Mouse (Mus musculus) ovary, adult 18-20 months (tissue): ENCODE measurements around the gene Gm7347.
A peak's percentile ranks its signal among the peaks of the same experiment; 100 is the strongest.
"Not testable (repeated sequence)": the region's sequence is repeated elsewhere in the genome, so short reads cannot be mapped to it uniquely, and the experiment has no call there.

Source experiments
- DNase-seq: peaks from one replicate; pipeline ENCODE4 v3.0.0; 2022; ENCODE audit warnings: low spot score, mixed read lengths

Gm7347 gene

DNA sequence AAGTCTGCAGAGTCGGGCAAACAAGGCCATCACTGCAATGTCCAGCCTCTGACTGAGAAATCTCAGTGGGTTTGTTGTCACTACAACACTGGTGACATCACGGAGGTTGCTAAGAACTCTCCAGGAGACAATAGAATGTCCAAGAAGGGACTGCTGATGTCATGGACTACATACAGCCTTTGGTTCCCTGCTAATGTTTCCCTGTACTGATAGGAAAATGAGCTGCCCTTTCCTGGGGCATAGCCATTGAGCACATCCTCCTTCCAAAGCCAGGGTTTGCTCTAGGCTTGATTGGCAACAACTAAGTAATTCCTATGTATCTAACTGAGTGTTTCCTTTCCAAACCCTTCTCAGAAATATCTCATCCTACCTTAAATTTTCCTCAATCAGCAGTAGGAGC, at the start of gene Gm7347:
Gene Gm7347 (minus strand): TSS at position 101 of the 400 bp plus-strand sequence.
- DNase-seq: not testable (repeated sequence)

DNA sequence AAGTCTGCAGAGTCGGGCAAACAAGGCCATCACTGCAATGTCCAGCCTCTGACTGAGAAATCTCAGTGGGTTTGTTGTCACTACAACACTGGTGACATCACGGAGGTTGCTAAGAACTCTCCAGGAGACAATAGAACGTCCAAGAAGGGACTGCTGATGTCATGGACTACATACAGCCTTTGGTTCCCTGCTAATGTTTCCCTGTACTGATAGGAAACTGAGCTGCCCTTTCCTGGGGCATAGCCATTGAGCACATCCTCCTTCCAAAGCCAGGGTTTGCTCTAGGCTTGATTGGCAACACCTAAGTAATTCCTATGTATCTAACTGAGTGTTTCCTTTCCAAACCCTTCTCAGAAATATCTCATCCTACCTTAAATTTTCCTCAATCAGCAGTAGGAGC, 46.9 kb upstream of the Gm7347 start, which contains the start of gene 5031410I06Rik:
Gene 5031410I06Rik (minus strand): TSS at position 101 of the 400 bp plus-strand sequence.
- not testable (repeated sequence) for DNase-seq

DNA sequence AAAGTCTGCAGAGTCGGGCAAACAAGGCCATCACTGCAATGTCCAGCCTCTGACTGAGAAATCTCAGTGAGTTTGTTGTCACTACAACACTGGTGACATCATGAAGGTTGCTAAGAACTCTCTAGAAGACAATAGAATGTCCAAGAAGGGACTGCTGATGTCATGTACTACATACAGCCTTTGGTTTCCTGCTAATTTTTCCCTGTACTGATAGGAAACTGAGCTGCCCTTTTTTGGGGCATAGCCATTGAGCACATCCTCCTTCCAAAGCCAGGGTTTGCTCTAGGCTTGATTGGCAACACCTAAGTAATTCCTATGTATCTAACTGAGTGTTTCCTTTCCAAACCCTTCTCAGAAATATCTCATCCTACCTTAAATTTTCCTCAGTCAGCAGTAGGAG, 30.8 kb upstream of the Gm7347 start, which contains the start of gene Gm10471:
Gene Gm10471 (minus strand): TSS at position 101 of the 400 bp plus-strand sequence.
- not testable (repeated sequence) for DNase-seq

DNA sequence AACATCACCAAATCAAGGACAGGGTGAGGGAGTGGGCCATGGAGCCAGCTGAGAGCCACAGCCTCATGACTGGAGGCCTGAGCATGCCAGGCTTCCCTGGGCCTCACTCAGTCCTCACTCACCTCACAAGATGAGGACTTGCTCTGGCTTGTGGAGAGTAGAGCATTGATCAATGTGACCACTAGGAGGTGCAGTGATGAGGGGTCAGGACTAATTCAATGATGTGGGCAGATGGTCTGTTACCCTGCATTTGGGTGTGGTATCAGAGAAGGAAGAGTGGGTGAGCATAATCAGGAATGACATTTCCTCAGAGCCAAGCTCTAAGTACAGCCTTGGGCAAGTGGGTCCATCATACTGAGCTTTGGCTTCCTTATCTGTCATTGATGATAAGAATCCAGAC, 20.6 kb upstream of the Gm7347 start:
- DNase-seq: not testable (repeated sequence)

DNA sequence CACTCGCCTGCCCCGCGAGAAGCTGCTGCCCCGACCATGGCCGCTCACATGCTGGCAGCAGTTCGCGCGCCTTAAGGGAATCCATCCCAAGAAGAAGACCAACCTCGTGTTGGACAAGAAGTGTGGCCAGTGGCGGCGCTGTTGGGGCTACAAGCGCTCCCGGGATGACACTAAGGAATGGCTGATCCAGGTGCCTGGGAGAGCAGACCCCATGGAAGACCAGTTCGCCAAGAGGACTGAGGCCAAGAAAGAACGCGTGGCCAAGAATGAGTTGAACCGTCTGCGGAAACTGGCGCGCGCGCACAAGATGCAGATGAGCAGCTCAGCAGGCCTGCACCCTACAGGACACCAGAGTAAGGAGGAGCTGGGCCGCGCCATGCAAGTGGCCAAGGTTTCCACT, 12.3 kb upstream of the Gm7347 start:
- DNase-seq: no peak

DNA sequence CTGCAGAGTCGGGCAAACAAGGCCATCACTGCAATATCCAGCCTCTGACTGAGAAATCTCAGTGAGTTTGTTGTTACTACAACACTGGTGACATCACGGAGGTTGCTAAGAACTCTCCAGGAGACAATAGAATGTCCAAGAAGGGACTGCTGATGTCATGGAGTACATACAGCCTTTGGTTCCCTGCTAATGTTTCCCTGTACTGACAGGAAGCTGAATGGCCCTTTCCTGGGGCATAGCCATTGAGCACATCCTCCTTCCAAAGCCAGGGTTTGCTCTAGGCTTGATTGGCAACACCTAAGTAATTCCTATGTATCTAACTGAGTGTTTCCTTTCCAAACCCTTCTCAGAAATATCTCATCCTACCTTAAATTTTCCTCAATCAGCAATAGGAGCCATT, 18.9 kb downstream of the Gm7347 start, which contains the start of gene Speer4a:
Gene Speer4a (minus strand): TSS at position 101 of the 400 bp plus-strand sequence.
- DNase-seq: not testable (repeated sequence)

DNA sequence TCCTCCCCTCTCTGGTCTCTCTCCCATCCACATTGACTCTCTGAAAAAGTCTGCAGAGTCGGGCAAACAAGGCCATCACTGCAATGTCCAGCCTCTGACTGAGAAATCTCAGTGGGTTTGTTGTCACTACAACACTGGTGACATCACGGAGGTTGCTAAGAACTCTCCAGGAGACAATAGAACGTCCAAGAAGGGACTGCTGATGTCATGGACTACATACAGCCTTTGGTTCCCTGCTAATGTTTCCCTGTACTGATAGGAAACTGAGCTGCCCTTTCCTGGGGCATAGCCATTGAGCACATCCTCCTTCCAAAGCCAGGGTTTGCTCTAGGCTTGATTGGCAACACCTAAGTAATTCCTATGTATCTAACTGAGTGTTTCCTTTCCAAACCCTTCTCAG, 35.6 kb downstream of the Gm7347 start, which contains the start of gene Gm5862:
Gene Gm5862 (minus strand): TSS at position 101 of the 400 bp plus-strand sequence.
- DNase-seq: not testable (repeated sequence)

DNA sequence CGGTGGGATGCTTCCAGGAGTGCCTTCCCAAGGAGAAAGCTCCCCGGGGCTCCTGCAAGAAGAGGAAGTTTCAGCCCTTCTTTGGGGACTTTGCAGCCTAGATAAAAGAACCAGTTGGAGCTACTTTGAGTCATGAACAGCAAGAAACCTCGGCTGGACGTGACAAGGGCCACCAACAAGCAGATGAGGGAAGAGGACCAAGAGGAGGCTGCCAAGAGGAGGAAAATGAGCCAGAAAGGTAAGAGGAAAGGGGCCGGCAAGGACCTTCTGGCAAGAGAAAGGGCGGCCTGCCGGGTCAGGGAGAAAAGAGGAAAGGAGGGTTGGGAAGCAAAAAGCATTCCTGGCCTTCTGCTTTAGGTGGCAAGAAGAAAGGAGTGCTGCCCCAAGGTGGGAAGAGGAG, 50.7 kb downstream of the Gm7347 start:
- not testable (repeated sequence) for DNase-seq

DNA sequence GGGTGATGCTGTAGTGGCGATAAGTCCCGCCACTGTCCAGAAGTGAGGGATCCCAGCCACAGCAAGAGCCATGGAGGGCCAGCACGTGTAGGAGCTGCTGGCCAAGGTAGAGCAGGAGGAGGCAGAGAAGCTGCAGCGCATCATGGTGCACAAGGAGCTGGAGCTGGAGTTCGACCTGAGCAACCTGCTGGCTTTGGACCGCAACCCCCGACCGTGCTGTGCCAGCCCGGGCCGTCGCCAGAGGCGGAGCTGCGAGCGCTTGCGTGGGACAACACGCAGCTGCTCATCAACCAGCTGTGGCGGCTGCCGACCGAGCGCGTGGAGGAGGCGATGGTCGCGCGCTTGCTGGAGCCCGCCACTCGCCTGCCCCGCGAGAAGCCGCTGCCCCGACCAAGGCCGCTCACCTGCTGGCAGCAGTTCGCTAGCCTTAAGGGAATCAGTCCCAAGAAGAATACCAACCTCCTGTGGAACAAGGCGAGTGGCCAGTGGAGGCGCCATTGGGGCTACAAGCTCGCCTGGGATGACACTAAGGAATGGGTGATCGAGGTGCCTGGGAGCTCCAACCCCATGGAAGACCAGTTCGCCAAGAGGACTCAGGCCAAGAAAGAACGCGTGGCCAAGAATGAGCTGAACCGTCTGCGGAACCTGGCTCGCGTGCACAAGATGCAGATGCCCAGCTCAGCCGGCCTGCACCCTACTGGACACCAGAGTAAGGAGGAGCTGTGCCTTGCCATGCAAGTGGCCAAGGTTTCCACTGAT, 51.3 kb downstream of the Gm7347 start:
- peak; percentile 63 for DNase-seq

DNA sequence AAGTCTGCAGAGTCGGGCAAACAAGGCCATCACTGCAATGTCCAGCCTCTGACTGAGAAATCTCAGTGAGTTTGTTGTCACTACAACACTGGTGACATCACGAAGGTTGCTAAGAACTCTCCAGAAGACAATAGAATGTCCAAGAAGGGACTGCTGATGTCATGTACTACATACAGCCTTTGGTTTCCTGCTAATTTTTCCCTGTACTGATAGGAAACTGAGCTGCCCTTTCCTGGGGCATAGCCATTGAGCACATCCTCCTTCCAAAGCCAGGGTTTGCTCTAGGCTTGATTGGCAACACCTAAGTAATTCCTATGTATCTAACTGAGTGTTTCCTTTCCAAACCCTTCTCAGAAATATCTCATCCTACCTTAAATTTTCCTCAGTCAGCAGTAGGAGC, 53.7 kb downstream of the Gm7347 start, which contains the start of gene Gm1979:
Gene Gm1979 (minus strand): TSS at position 101 of the 400 bp plus-strand sequence.
- DNase-seq: not testable (repeated sequence)
